Mouse (Mus musculus) liver, postnatal 0 days (tissue): ENCODE measurements around the gene Fbxl13. TPM values are rescaled to one million over a fixed set of nuclear protein-coding genes. Genes with fewer than 3 reads are reported as not detected.
A peak's percentile ranks its signal among the peaks of the same experiment; 100 is the strongest.

Source experiments
- ATAC-seq: fragments of 200-750 bp; cut with Nextera tagmentation; 2 replicates; pipeline ENCODE4 v1.8.0; 2017; ENCODE audit warnings: mild to moderate bottlenecking, moderate library complexity
- DNase-seq: peaks from one replicate; pipeline ENCODE4 v3.0.0-alpha.2; 2016
- H3K27ac ChIP-seq: fragments of 300-500 bp; sonication (generic); 2 replicates; pipeline ENCODE4 v1.5.1; 2014; ENCODE audit warnings: antibody characterized with exemption, moderate library complexity, mild to moderate bottlenecking, low read depth
- H3K27me3 ChIP-seq: fragments of 300-500 bp; sonication (generic); 2 replicates; pipeline ENCODE4 v1.6.1; 2014; ENCODE audit warnings: low read length, control low read depth, mixed read lengths; ENCODE audit not compliant: insufficient read depth
- H3K36me3 ChIP-seq: fragments of 300-500 bp; sonication (generic); replicated peaks from 2 replicates; pipeline ENCODE4 v1.6.1; 2014; ENCODE audit warnings: mild to moderate bottlenecking, control low read depth, low read length, moderate library complexity, mixed read lengths; ENCODE audit not compliant: insufficient read depth
- H3K4me1 ChIP-seq: fragments of 300-500 bp; sonication (generic); 2 replicates; pipeline ENCODE4 v1.6.1; 2014; ENCODE audit warnings: antibody characterized with exemption, mild to moderate bottlenecking, control low read depth; ENCODE audit not compliant: insufficient read depth
- H3K4me2 ChIP-seq: fragments of 300-500 bp; sonication (generic); 2 replicates; pipeline ENCODE4 v1.6.1; 2014; ENCODE audit warnings: low read depth, mild to moderate bottlenecking, low read length, moderate library complexity, mixed read lengths
- H3K4me3 ChIP-seq: fragments of 300-500 bp; sonication (generic); 2 replicates; pipeline ENCODE4 v1.5.1; 2014; ENCODE audit warnings: low read depth, low read length
- H3K9ac ChIP-seq: fragments of 300-500 bp; sonication (generic); replicated peaks from 2 replicates; pipeline ENCODE4 v1.6.1; 2014; ENCODE audit warnings: mild to moderate bottlenecking, moderate library complexity
- H3K9me3 ChIP-seq: fragments of 300-500 bp; sonication (generic); 2 replicates; pipeline ENCODE4 v1.6.1; 2016; ENCODE audit warnings: mild to moderate bottlenecking, control low read depth, low read length, mixed read lengths
- CTCF ChIP-seq: sonication (generic); IDR thresholded peaks from 2 replicates; pipeline ENCODE4 v1.5.1; 2016; ENCODE audit warnings: antibody characterized with exemption, low read depth
- EP300 ChIP-seq: IDR thresholded peaks from 2 replicates; pipeline ENCODE4 v1.6.1; 2016; ENCODE audit warnings: antibody characterized with exemption, low read depth, mild to moderate bottlenecking
- WGBS: fragments of 180-500 bp; shearing (Covaris S2); extraction: QIAGEN DNeasy Blood & Tissue Kit; methylation state at CpG from one replicate; pipeline ENCODE4 v1.1.7; 2014; ENCODE audit not compliant: insufficient replicate concordance; 5-methylcytosine and 5-hydroxymethylcytosine counted together
- polyA plus RNA-seq: library from polyadenylated mRNA; unstranded; fragments of >200 nt; fragmentation: Nextera tagmentation; extraction: Ambion mirVana; gene quantifications from 2 replicates; pipeline ENCODE4 v1.2.1, GENCODE M21; 2015

Fbxl13 gene
- polyA plus RNA-seq, 1 experiment from 2014 or later = 0.09 TPM

- H3K4me2 ChIP-seq = no peak overlapping the region
- no peaks in the 10 kb centered on the region for H3K27me3 ChIP-seq
- H3K36me3 ChIP-seq = no peaks in the 10 kb centered on the region
- ATAC-seq (no peak), DNase-seq (no peak)
- H3K9ac ChIP-seq = no peak overlapping the region
- H3K9me3 ChIP-seq = no peaks in the 10 kb centered on the region
- 75% methylated on average over 7 of the region's 7 CpGs for WGBS
- H3K4me3 ChIP-seq = no peak overlapping the region
- H3K27ac ChIP-seq = no peak overlapping the region
- TF ChIP-seq CTCF (no peak), EP300 (no peak)
- no peaks in the 10 kb centered on the region for H3K4me1 ChIP-seq
Observed at GRCm38 (mm10) chr5:21467387-21467786, 178.0 kb downstream of the Fbxl13 start.

DNA sequence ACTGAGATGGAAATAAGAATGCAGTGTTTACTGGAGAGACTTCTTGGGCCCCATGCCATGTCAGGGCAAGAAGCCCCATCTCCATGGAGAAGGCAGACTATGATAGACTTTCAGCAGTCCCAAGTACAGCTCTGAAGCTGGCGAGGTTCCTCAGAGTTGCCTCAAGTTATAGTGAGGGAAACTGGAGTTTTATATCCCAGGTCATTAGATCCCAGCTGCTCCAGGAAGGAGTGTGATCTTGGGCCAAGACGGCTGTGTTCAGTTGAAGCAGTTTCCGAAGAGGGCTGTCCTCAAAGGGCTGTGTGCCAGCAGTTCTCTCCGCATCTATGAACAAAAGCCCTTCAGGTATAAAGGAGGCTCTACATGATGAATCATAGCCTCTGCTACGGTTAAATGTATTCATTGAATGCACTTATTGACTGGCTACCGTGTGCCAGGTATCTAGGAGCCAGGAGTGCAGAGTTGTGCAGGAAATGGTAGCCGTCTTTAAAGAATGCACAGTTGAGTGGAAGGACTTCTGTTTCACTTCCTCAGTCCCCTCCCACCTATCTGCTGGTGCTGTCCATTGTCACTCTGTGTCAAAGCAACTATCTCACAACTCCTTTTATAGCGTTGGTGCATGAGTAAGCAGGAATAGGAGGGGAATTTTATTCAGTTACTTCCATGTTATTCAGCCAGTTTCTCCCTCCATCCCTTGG, 204.5 kb downstream of the Fbxl13 start:
- no peak overlapping the region for H3K4me3 ChIP-seq
- no peak overlapping the region for H3K4me2 ChIP-seq
- TF ChIP-seq CTCF (no peak), EP300 (no peak)
- no peaks in the 10 kb centered on the region for H3K9me3 ChIP-seq
- ATAC-seq (no peak), DNase-seq (no peak)
- no peak overlapping the region for H3K27ac ChIP-seq
- H3K9ac ChIP-seq = no peak overlapping the region
- H3K4me1 ChIP-seq = no peaks in the 10 kb centered on the region
- no peaks in the 10 kb centered on the region for H3K36me3 ChIP-seq
- H3K27me3 ChIP-seq = no peaks in the 10 kb centered on the region
- WGBS = 69% methylated on average over 8 of the region's 8 CpGs

DNA sequence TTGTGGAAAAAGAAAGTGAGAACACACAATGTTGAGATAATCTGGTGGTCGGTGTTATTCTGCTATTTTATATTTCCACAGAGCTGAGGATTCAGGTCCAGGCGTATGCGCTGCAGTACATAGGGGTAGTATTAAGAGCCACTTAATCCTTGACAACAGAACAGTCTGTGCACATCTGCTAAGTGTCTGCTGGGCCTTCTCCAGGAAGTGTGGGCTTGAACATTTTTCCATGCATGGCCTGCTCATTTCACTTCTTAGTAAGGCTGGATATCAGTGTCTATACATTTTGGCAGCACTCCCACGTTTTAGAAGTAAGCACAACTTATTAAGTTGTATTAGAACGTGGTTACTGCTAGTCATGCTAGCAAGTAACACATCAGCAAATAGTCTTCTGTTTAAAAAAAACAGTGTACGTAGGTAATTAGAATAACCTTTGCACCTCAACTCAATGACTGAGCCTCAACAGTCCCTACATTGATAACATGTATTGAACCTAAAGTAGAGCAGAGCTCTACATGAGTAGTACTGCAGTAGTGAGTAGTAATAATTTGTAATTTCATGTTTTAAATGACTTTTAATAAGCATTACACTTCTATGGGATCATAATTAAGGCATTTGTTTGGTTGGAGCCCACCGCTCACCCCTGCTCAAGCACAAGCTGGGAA, 205.9 kb downstream of the Fbxl13 start:
- no peaks in the 10 kb centered on the region for H3K9me3 ChIP-seq
- no peaks in the 10 kb centered on the region for H3K36me3 ChIP-seq
- WGBS = 81% methylated on average over 7 of the region's 7 CpGs
- H3K27ac ChIP-seq = no peak overlapping the region
- no peak for ATAC-seq
- H3K4me3 ChIP-seq = no peak overlapping the region
- H3K4me2 ChIP-seq = no peak overlapping the region
- H3K4me1 ChIP-seq = no peaks in the 10 kb centered on the region
- no peak overlapping the region for H3K9ac ChIP-seq
- no peak for DNase-seq
- TF ChIP-seq EP300 (no peak), CTCF (no peak)
- no peaks in the 10 kb centered on the region for H3K27me3 ChIP-seq

DNA sequence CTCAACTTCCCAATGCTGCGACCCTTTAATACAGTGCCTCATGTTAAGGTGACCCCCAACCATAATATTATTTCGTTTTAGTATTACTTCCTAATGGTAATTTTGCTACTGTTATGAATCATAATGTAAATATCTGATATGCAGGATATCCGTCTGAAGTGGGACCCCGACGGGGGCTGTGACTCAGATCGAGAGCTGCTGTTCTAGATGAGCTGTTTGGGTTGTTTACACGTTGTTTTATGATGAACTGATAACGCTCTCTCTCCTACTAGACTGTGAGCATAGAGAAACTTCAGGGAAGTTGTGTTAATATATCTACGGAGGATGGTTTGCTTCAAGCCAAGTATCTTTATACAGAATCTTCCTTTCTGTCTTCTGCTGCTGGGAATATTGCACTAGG, 207.0 kb downstream of the Fbxl13 start:
- TF ChIP-seq EP300 = no peak
- no peak for TF ChIP-seq CTCF
- Histone ChIP-seq H3K27me3 (no peaks in the 10 kb centered on the region), H3K27ac (no peak overlapping the region), H3K9me3 (no peaks in the 10 kb centered on the region), H3K4me1 (no peaks in the 10 kb centered on the region), H3K4me3 (no peak overlapping the region), H3K36me3 (no peaks in the 10 kb centered on the region), H3K9ac (no peak overlapping the region), H3K4me2 (no peak overlapping the region)
- no peak for ATAC-seq
- DNase-seq = no peak
- WGBS = 83% methylated on average over 9 of the region's 9 CpGs

- Histone ChIP-seq H3K36me3 (peaks cover 3% of the 10 kb centered on the region; the same call in 1 of the 2 replicates), H3K9me3 (no peaks in the 10 kb centered on the region), H3K4me2 (no peak overlapping the region), H3K27ac (no peak overlapping the region), H3K4me3 (no peak overlapping the region), H3K27me3 (no peaks in the 10 kb centered on the region), H3K4me1 (no peaks in the 10 kb centered on the region), H3K9ac (no peak overlapping the region)
- TF ChIP-seq EP300 = no peak
- DNase-seq = no peak
- 80% methylated on average over 8 of the region's 8 CpGs for WGBS
- ATAC-seq = no peak
Observed at GRCm38 (mm10) chr5:21436471-21436975, 208.9 kb downstream of the Fbxl13 start.

DNA sequence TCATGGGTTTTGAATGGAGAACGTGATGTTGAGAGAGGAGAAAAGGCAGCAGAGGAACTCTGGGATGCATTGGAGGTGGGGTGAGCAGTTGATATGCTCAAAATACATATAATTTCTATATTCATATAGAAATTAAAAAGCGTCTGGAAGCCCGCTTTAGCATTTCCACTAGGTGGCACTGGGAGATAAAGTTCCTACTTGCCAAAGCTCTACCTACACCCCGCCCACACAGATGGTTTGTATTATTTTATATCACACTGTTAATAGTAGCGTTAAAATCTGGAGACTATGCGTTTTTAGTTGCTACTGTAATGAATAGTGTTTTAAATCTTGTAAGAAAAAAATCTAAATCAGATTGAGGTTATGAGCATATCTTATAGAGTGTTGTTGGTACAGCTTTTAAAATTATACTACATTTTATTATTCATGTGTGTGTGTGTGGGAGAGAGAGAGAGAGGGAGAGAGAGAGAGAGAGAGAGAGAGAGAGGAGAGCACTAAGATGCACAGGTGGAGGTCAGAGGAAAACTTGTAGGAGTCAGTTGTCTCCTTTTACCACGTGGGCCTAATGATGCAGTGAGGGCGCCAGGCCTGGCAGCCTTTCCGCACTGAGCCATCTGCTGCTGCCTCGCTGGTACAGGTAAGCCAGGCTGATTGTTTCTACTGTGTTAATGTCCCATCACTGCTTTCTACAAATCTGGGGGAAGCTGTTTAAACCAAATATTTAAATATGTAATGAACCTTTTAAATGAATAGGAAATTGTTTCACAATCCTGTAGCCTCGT, 211.1 kb downstream of the Fbxl13 start:
- Histone ChIP-seq H3K4me2 (no peak overlapping the region), H3K4me3 (no peak overlapping the region), H3K27me3 (no peaks in the 10 kb centered on the region), H3K36me3 (peaks cover 3% of the 10 kb centered on the region; the same call in 1 of the 2 replicates), H3K27ac (no peak overlapping the region), H3K4me1 (no peaks in the 10 kb centered on the region), H3K9ac (no peak overlapping the region), H3K9me3 (no peaks in the 10 kb centered on the region)
- WGBS = 81% methylated on average over 11 of the region's 11 CpGs
- ATAC-seq (no peak), DNase-seq (no peak)
- TF ChIP-seq EP300 (no peak), CTCF (peak; percentile 51)

Other genes starting within 250 kb of the Fbxl13 start
- gene Ccdc146, start 221.0 kb downstream of the Fbxl13 start, polyA plus RNA-seq = 0.06 and 0.09 TPM in 2 replicates
- 2.7 and 3.0 TPM in 2 replicates for gene Fam185a, start 220.7 kb downstream of the Fbxl13 start, polyA plus RNA-seq
- 0.81 and 0.99 TPM in 2 replicates for gene Lrrc17, start 102.1 kb downstream of the Fbxl13 start, polyA plus RNA-seq
- gene Armc10, start 179 bp upstream of the Fbxl13 start, polyA plus RNA-seq = 7.4 TPM in 2 replicates
- gene Napepld, start 55.8 kb upstream of the Fbxl13 start, polyA plus RNA-seq = 0.53 and 0.70 TPM in 2 replicates
- gene Pmpcb, start 91.5 kb upstream of the Fbxl13 start, polyA plus RNA-seq = 43.6 and 45.9 TPM in 2 replicates
- 25.0 and 27.1 TPM in 2 replicates for gene Dnajc2, start 139.6 kb upstream of the Fbxl13 start, polyA plus RNA-seq
- gene Psmc2, start 139.6 kb upstream of the Fbxl13 start, polyA plus RNA-seq = 76.7 and 82.0 TPM in 2 replicates
- not detected in 2 replicates for gene Slc26a5, start 220.0 kb upstream of the Fbxl13 start, polyA plus RNA-seq